Mouse (Mus musculus): ENCODE measurements around the gene Wdr41.

- TF ChIP-seq CTCF (IDR thresholded peaks at IDR 0.05; ENCODE audit: low read depth) (no peak), EP300 (IDR thresholded peaks at IDR 0.05; ENCODE audit: low read depth) (no peak)
Observed at GRCm38 (mm10) chr13:94969992-94970553, 6.1 kb upstream of the Wdr41 start.

Measured in liver, postnatal 0 days (tissue).